Mouse (Mus musculus) embryonic facial prominence, embryonic 14.5 days (tissue): ENCODE data around the gene Orm2. TPM values are rescaled to one million over a fixed set of nuclear protein-coding genes. Genes with fewer than 3 reads are reported as not detected.

Experiments
- ATAC-seq: fragments of 200-750 bp; cut with Nextera tagmentation; 2 replicates; pipeline ENCODE4 v1.8.0; 2017; ENCODE audit warnings: low read depth, moderate number of reproducible peaks, moderate TSS enrichment
- DNase-seq: peaks from one replicate; pipeline ENCODE4 v3.0.0-alpha.2; 2015; ENCODE audit warnings: low spot score
- H3K27ac ChIP-seq: fragments of 300-500 bp; sonication (generic); replicated peaks from 2 replicates; pipeline ENCODE4 v1.5.1; 2014; ENCODE audit warnings: low read depth, mild to moderate bottlenecking, low read length, moderate library complexity
- H3K27me3 ChIP-seq: fragments of 300-500 bp; sonication (generic); replicated peaks from 2 replicates; pipeline ENCODE4 v1.6.1; 2014; ENCODE audit warnings: low read length; ENCODE audit not compliant: control insufficient read depth, insufficient read depth
- H3K36me3 ChIP-seq: fragments of 300-500 bp; sonication (generic); 2 replicates; pipeline ENCODE4 v1.6.1; 2014; ENCODE audit warnings: low read length, mixed read lengths; ENCODE audit not compliant: control insufficient read depth, insufficient read depth
- H3K4me1 ChIP-seq: fragments of 300-500 bp; sonication (generic); 2 replicates; pipeline ENCODE4 v1.6.1; 2014; ENCODE audit warnings: antibody characterized with exemption, low read length; ENCODE audit not compliant: control insufficient read depth, insufficient read depth
- H3K4me2 ChIP-seq: fragments of 300-500 bp; sonication (generic); 2 replicates; pipeline ENCODE4 v1.6.1; 2014; ENCODE audit warnings: low read depth, mild to moderate bottlenecking, low read length, moderate library complexity, mixed read lengths
- H3K4me3 ChIP-seq: fragments of 300-500 bp; sonication (generic); 2 replicates; pipeline ENCODE4 v1.5.1; 2014; ENCODE audit warnings: low read depth, mild to moderate bottlenecking, low read length
- H3K9ac ChIP-seq: fragments of 300-500 bp; sonication (generic); 2 replicates; pipeline ENCODE4 v1.6.1; 2014; ENCODE audit warnings: low read depth, mild to moderate bottlenecking, low read length, moderate library complexity, mixed read lengths
- H3K9me3 ChIP-seq: fragments of 300-500 bp; sonication (generic); 2 replicates; pipeline ENCODE4 v1.6.1; 2016; ENCODE audit warnings: low read length; ENCODE audit not compliant: control insufficient read depth
- WGBS: fragments of 180-500 bp; shearing (Covaris S2); extraction: QIAGEN DNeasy Blood & Tissue Kit; methylation state at CpG from one replicate; pipeline ENCODE4 v1.1.7; 2014; 5-methylcytosine and 5-hydroxymethylcytosine counted together
- polyA plus RNA-seq: library from polyadenylated mRNA; unstranded; fragments of >200 nt; fragmentation: Nextera tagmentation; extraction: Ambion mirVana; gene quantifications from 2 replicates; pipeline ENCODE4 v1.2.1, GENCODE M21; 2014

Orm2 gene
- polyA plus RNA-seq, 1 experiment from 2014 or later = not detected

GRCm38 (mm10) chr4:63385253-63385652, 23.0 kb downstream of the Orm2 start:
- no peaks in the 10 kb centered on the region for H3K9me3 ChIP-seq
- H3K27ac ChIP-seq = no peak overlapping the region
- DNase-seq = no peak
- no peak overlapping the region for H3K9ac ChIP-seq
- H3K27me3 ChIP-seq = no peaks in the 10 kb centered on the region
- peaks cover 59% of the 10 kb centered on the region for H3K36me3 ChIP-seq
- H3K4me3 ChIP-seq = no peak overlapping the region
- H3K4me1 ChIP-seq = no peaks in the 10 kb centered on the region
- WGBS = 90% methylated on average over 3 of the region's 3 CpGs
- no peak overlapping the region for H3K4me2 ChIP-seq
- no peak for ATAC-seq

DNA sequence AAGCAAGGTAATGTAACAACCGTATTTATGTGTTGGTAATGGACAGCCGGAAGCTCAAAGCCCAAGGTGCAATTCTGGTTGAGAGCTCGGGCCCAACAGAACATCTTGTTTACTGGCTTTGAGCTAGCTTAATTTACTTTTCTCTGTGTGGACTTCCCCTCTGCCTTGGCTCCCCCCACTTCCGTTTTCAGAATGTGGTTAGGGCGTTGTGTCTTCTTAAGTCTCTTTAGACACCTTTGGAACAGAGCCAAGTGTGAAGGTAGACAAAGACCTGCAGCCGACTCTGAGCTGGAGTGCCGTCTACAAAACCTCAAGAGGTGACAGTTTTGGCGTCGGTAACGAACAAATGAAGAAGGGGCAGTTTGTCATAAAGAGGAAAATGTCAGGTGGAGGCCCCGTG, 23.5 kb downstream of the Orm2 start:
- no peak overlapping the region for H3K27ac ChIP-seq
- no peak overlapping the region for H3K4me3 ChIP-seq
- no peaks in the 10 kb centered on the region for H3K9me3 ChIP-seq
- ATAC-seq = no peak
- H3K27me3 ChIP-seq = no peaks in the 10 kb centered on the region
- H3K36me3 ChIP-seq = peaks cover 59% of the 10 kb centered on the region
- WGBS = 74% methylated on average over 11 of the region's 11 CpGs
- H3K4me2 ChIP-seq = no peak overlapping the region
- DNase-seq = peak; percentile 44
- no peak overlapping the region for H3K9ac ChIP-seq
- no peaks in the 10 kb centered on the region for H3K4me1 ChIP-seq

DNA sequence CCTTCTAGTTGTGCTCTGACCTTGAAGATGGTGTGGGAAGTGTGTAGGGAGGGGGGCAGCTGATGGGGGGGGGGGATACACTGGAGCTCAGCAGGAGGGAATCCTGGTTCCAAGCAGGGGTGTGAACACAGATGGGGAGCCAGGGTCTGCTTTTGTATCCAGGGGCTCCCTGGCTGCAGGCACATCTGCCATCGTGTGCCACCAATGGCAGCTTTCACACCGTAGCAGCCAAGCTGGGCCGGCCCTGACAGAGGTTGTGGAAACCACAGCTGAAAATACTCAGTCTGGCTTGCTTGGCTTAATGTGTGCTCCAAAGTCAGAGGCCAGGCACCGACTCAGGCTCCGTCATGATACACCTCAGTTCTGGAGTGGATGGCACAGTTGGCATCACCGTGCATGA, 25.8 kb downstream of the Orm2 start:
- Histone ChIP-seq H3K27me3 (no peaks in the 10 kb centered on the region), H3K9ac (no peak overlapping the region), H3K9me3 (no peaks in the 10 kb centered on the region), H3K36me3 (peaks cover 42% of the 10 kb centered on the region), H3K4me3 (no peak overlapping the region), H3K27ac (no peak overlapping the region), H3K4me2 (no peak overlapping the region), H3K4me1 (no peaks in the 10 kb centered on the region)
- WGBS = 85% methylated on average over 6 of the region's 6 CpGs
- DNase-seq (no peak), ATAC-seq (no peak)

DNA sequence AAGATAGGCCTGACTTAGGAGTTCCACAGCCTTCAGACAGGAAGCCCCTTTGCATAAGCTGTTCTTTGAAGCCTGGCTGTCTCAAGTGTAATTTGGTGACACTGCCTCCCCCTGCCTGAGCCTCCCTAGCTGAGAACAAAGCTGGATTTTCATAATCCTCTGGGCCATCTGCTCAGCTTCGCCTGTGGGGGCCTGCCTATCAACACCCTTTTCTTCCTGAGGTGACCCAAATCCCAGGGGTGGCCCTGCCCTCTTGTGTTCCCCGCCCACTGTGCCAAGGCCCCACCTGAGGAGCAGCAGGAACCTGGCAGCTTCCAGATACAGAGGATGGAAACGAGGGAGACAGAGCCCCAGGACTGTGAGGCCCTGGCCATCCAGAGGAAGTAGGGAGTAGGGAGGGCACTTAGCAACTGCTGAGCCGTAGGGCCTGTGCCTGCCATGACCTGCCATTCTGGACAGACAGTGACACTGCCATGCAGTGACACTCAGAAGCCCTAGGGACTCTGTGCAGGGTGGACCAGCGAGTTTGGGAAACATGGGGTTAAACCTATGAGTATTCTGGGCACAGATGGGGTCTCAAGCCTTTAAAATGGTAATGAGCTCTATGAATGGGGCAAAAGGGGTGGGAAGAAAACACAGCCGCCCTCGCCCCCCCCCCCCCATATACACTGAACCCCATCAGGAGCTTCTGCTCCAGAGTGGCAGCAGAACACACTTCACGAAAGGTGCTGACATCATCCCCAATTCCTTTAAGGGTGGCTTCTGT, 27.1 kb downstream of the Orm2 start:
- no peak overlapping the region for H3K27ac ChIP-seq
- 0 out of 2 replicates have a peak overlapping the region, but pooled peaks have one; percentile 19 for H3K9ac ChIP-seq
- no peak overlapping the region for H3K4me2 ChIP-seq
- no peak overlapping the region for H3K4me3 ChIP-seq
- DNase-seq (peak; percentile 71), ATAC-seq (peak; percentile 79; the same call in 1 of the 2 replicates)
- peaks cover 40% of the 10 kb centered on the region for H3K36me3 ChIP-seq
- no peaks in the 10 kb centered on the region for H3K27me3 ChIP-seq
- H3K4me1 ChIP-seq = no peaks in the 10 kb centered on the region
- H3K9me3 ChIP-seq = no peaks in the 10 kb centered on the region
- 38% methylated on average over 8 of the region's 8 CpGs for WGBS

GRCm38 (mm10) chr4:63389887-63390528, 27.8 kb downstream of the Orm2 start:
- H3K36me3 ChIP-seq = peaks cover 44% of the 10 kb centered on the region

DNA sequence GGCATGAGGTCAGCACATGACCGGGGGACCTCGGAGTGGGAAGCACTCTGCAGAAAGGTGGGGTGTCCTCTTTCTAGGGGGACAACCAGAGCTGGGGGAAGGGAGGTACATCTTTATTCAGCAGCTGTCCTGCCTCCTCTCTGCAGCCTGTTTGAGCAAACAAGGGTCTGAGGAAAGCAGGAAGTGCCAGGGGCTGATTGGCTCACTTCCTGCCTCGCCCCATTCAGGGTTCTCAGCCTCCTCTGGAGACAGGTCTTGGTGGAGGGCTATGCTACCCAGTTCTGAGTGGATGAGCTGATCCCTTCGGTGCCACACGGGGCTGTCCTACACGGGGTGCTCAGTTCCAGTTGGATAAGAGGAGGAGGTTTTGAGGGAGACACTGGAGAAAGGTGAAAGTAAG, 29.1 kb downstream of the Orm2 start:
- peaks cover 41% of the 10 kb centered on the region for H3K36me3 ChIP-seq
- 74% methylated on average over 6 of the region's 6 CpGs for WGBS
- no peak overlapping the region for H3K9ac ChIP-seq
- H3K27ac ChIP-seq = no peak overlapping the region
- ATAC-seq = no peak
- H3K4me1 ChIP-seq = no peaks in the 10 kb centered on the region
- DNase-seq = no peak
- no peak overlapping the region for H3K4me3 ChIP-seq
- H3K27me3 ChIP-seq = no peaks in the 10 kb centered on the region
- no peaks in the 10 kb centered on the region for H3K9me3 ChIP-seq
- no peak overlapping the region for H3K4me2 ChIP-seq

More at GRCm38 (mm10) chr4:63389887-63390528, 27.8 kb downstream of the Orm2 start:
- WGBS = 66% methylated on average over 11 of the region's 11 CpGs
- no peaks in the 10 kb centered on the region for H3K4me1 ChIP-seq
- H3K4me2 ChIP-seq = no peak overlapping the region
- H3K9ac ChIP-seq = no peak overlapping the region
- H3K4me3 ChIP-seq = no peak overlapping the region
- 0 out of 2 replicates have a peak overlapping the region, but pooled peaks have one; percentile 21 for H3K27ac ChIP-seq
- H3K9me3 ChIP-seq = no peaks in the 10 kb centered on the region
- DNase-seq (no peak), ATAC-seq (no peak)
- H3K27me3 ChIP-seq = no peaks in the 10 kb centered on the region

DNA sequence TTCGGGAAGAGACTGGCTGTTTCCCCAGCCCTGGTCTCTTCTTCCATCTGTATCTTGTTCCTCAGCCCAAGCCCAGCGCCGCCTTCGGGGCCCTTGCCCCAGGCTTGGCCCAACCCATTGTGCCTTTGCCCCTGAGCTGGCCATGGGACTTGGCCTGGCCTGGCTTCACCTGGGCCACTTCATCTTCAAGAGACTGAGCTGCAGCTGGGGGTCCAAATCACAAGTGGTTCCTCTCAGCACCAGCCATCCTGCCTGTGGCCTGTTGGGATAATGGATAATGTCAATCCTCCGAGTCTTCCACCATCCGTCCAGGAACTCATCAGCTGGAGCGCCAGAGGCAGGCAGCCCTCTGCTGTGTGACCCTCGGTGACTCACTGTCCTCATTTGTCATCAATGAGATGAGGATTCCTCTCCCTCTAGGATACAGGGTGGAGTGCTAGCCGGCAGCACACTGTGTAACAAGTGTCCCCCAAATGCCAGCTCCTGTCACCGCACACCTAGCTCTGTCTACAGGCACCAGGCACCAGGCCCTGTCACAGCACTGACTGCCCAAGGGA, 35.8 kb downstream of the Orm2 start:
- ATAC-seq (no peak), DNase-seq (no peak)
- Histone ChIP-seq H3K4me3 (no peak overlapping the region), H3K4me1 (peaks cover 29% of the 10 kb centered on the region), H3K9ac (0 out of 2 replicates have a peak overlapping the region, but pooled peaks have one; percentile 19), H3K27ac (no peak overlapping the region), H3K4me2 (no peak overlapping the region), H3K36me3 (peaks cover 40% of the 10 kb centered on the region), H3K27me3 (no peaks in the 10 kb centered on the region), H3K9me3 (no peaks in the 10 kb centered on the region)
- WGBS = 88% methylated on average over 10 of the region's 10 CpGs

DNA sequence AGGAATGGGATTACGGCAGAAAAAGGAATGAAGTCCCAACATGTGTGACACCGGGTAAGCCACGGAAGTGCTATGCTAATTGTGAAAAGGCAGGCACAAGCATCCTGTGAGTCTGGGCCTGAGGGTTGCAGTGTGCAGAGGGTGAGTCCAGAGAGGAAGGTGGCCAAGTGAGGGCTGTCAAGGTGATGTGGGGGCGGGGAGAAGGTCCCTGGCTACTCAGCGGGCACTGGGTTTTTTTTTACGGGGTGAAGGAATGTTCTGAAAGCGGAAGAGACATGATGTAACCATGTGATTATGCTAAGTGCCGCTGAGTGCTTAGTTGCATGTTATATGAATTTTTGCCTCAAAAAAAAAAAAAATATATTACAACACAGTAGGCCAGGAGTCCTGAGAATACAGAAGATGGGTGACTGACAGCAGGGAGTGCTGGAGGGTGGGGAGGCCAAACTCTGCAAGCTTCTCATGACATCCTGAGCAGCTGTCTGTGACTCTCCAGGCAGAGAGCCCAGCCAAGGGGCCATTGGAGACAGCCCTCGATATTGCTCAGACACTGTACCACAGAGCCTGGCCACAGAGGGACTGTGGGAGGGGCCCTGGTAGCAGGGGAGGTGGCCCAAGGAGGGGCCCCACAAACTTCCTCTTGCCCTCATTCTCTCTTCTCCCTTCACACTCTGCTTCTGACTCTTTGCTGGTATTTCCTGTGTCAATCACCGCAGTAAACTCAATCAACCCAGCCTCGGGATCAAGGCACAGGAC, 36.8 kb downstream of the Orm2 start:
- Histone ChIP-seq H3K9me3 (no peaks in the 10 kb centered on the region), H3K9ac (peak overlapping the region; percentile 35; the same call in 1 of the 2 replicates), H3K4me2 (no peak overlapping the region), H3K27ac (peak overlapping the region; percentile 48), H3K4me1 (peaks cover 37% of the 10 kb centered on the region), H3K36me3 (peaks cover 33% of the 10 kb centered on the region), H3K4me3 (no peak overlapping the region), H3K27me3 (no peaks in the 10 kb centered on the region)
- peak; percentile 64 for DNase-seq
- WGBS = 40% methylated on average over 11 of the region's 11 CpGs
- ATAC-seq = peak; percentile 26; the same call in 1 of the 2 replicates
